Mouse (Mus musculus) liver, postnatal 0 days (tissue): Measurements from ENCODE around the gene Sult3a1.

Experiments
- CTCF ChIP-seq: sonication (generic); IDR thresholded peaks from 2 replicates; pipeline ENCODE4 v1.5.1; 2016; ENCODE audit warnings: antibody characterized with exemption, low read depth
- EP300 ChIP-seq: IDR thresholded peaks from 2 replicates; pipeline ENCODE4 v1.6.1; 2016; ENCODE audit warnings: antibody characterized with exemption, low read depth, mild to moderate bottlenecking

DNA sequence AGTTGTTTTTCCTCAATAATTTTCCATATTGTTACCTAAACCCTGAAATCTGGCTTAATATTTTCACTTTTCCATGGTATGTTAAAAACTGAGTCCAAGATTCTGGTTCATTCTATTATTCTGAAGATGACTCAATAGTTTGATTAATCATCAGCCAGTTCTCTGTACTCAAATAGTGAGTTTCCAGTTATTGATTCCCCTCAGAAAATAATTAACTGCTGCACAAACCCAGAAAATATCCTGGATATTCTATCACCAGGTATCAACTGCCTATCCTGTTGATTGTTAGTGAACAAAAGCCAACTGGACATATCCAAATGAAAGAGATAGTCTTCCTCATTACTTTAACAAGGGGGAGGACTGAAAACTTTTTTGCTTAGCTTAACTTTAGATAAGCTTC, 43.3 kb upstream of the Sult3a1 start:
- TF ChIP-seq CTCF (no peak), EP300 (no peak)
